Mouse (Mus musculus): Measurements from ENCODE around the gene Plp1. TPM values are rescaled to one million over a fixed set of nuclear protein-coding genes. Genes with fewer than 3 reads are reported as not detected.
A peak's percentile ranks its signal among the peaks of the same experiment; 100 is the strongest.

The Plp1 gene
- polyA plus RNA-seq (2017; shearing (Covaris generic)): 1 to 10 TPM; 2.1 to 3.2 TPM

GRCm38 (mm10) chrX:136822371-136822770 is at the start of gene Plp1:
TSS of gene Plp1 (plus strand) at chrX:136822671.
- ATAC-seq: no peak

- ATAC-seq: no peak
Measured at GRCm38 (mm10) chrX:136773035-136773434, 49.4 kb upstream of the Plp1 start.

GRCm38 (mm10) chrX:136778046-136778445 is 44.4 kb upstream of the Plp1 start:
- no peak for ATAC-seq

- no peak for ATAC-seq
Measured at GRCm38 (mm10) chrX:136779262-136779661, 43.2 kb upstream of the Plp1 start.

- ATAC-seq: no peak
Measured at GRCm38 (mm10) chrX:136780041-136780440, 42.4 kb upstream of the Plp1 start, which contains the start of gene Glra4. TSS of gene Glra4 (minus strand) at chrX:136780141.

GRCm38 (mm10) chrX:136789446-136789845 is 33.0 kb upstream of the Plp1 start:
- no peak for ATAC-seq

- ATAC-seq: no peak
Measured at GRCm38 (mm10) chrX:136797223-136797622, 25.2 kb upstream of the Plp1 start.

- ATAC-seq: no peak
Measured at GRCm38 (mm10) chrX:136819752-136820151, 2.7 kb upstream of the Plp1 start.

- ATAC-seq: peak; percentile 62
Measured at GRCm38 (mm10) chrX:136820250-136820649, 2.2 kb upstream of the Plp1 start.

GRCm38 (mm10) chrX:136825016-136825415 is 2.5 kb downstream of the Plp1 start:
- ATAC-seq: no peak

GRCm38 (mm10) chrX:136828610-136829009 is 6.1 kb downstream of the Plp1 start:
- no peak for ATAC-seq

GRCm38 (mm10) chrX:136850300-136850699 is 27.8 kb downstream of the Plp1 start:
- no peak for ATAC-seq

- no peak for ATAC-seq
Measured at GRCm38 (mm10) chrX:136868061-136869040, 45.9 kb downstream of the Plp1 start, which contains the start of gene Rab9b. TSS of gene Rab9b (minus strand) at chrX:136868755.

Other genes with a start within 250 kb of the Plp1 start
- gene Tceal3, start 231.8 kb upstream of the Plp1 start, polyA plus RNA-seq (2017; shearing (Covaris generic)): 1 to 10 TPM in 1 of 2 experiments, under 1 TPM in 1; 0.85 to 1.4 TPM
- gene Tceal1, start 114.7 kb upstream of the Plp1 start, polyA plus RNA-seq (2017; shearing (Covaris generic)): not detected
- gene Morf4l2, start 79.0 kb upstream of the Plp1 start, polyA plus RNA-seq (2017; shearing (Covaris generic)): 10 to 100 TPM; 77.2 to 78.0 TPM
- not detected for gene Glra4, start 42.5 kb upstream of the Plp1 start, polyA plus RNA-seq (2017; shearing (Covaris generic))
- not detected for gene Rab9b, start 46.1 kb downstream of the Plp1 start, polyA plus RNA-seq (2017; shearing (Covaris generic))
- not detected for gene H2bfm, start 104.7 kb downstream of the Plp1 start, polyA plus RNA-seq (2017; shearing (Covaris generic))
- gene Tmsb15b2, start 152.8 kb downstream of the Plp1 start, polyA plus RNA-seq (2017; shearing (Covaris generic)): 10 to 100 TPM; 12.5 to 78.4 TPM
- 10 to 100 TPM in 1 of 2 experiments, 1 to 10 TPM in 1; 3.0 to 17.7 TPM for gene Tmsb15l, start 154.2 kb downstream of the Plp1 start, polyA plus RNA-seq (2017; shearing (Covaris generic))
- gene Tmsb15b1, start 154.2 kb downstream of the Plp1 start, polyA plus RNA-seq (2017; shearing (Covaris generic)): 10 to 100 TPM; 24.2 to 27.3 TPM
- gene Zcchc18, start 170.5 kb downstream of the Plp1 start, polyA plus RNA-seq (2017; shearing (Covaris generic)): 10 to 100 TPM; 45.7 to 49.4 TPM
- gene Slc25a53, start 215.6 kb downstream of the Plp1 start, polyA plus RNA-seq (2017; shearing (Covaris generic)): 1 to 10 TPM; 5.9 to 9.5 TPM
- gene Fam199x, start 226.9 kb downstream of the Plp1 start, polyA plus RNA-seq (2017; shearing (Covaris generic)): 1 to 10 TPM; 3.3 to 6.2 TPM

All from CD4-positive, CD25-positive, alpha-beta regulatory T cell, adult 4 months (primary cell).